Mouse (Mus musculus): ENCODE data around the gene Gm27235.

GRCm38 (mm10) chr9:35740749-35741148 is 49.2 kb downstream of the Gm27235 start, which contains the start of gene Gm17677:
- TF ChIP-seq CTCF (IDR thresholded peaks at IDR 0.05; ENCODE audit: low read depth) (no peak), EP300 (IDR thresholded peaks at IDR 0.05; ENCODE audit: low read depth) (no peak)

All from liver, embryonic 14.5 days (tissue).